Mouse (Mus musculus) megakaryocyte-erythroid progenitor cell, adult 5-6 weeks (primary cell): ENCODE measurements at regions not wholly inside any gene's neighbourhood (a gene's known extent, or its start where the extent isn't known, plus 50 kb on each side); places are given as distances from the start of the nearest gene placed in this dataset.
A peak's percentile ranks its signal among the peaks of the same experiment; 100 is the strongest.

Experiments used
- ATAC-seq: replicated peaks from 2 replicates; pipeline ENCODE4 v1.8.0; 2016; ENCODE audit warnings: mild to moderate bottlenecking, inconsistent platforms; ENCODE audit not compliant: severe bottlenecking, poor library complexity, low FRiP score, low TSS enrichment

GRCm38 (mm10) chr16:75487915-75488314 is 97.9 kb downstream of the Lipi start:
- ATAC-seq, result no peak

- no peak for ATAC-seq
These were observed 102.0 kb downstream of the Lipi start for GRCm38 (mm10) chr16:75483878-75484277.

GRCm38 (mm10) chr16:75465420-75465975 is 120.4 kb downstream of the Lipi start:
- no peak for ATAC-seq

GRCm38 (mm10) chr16:75462136-75462535 is 123.7 kb downstream of the Lipi start:
- no peak for ATAC-seq

GRCm38 (mm10) chr16:75446901-75447514 is 138.9 kb downstream of the Lipi start:
- ATAC-seq, result 0 out of 2 replicates have a peak, but pooled peaks have one; percentile 41

- ATAC-seq, result no peak
These were observed 146.6 kb downstream of the Lipi start for GRCm38 (mm10) chr16:75439296-75439695.

- no peak for ATAC-seq
These were observed 152.6 kb downstream of the Lipi start for GRCm38 (mm10) chr16:75433227-75433626.

- ATAC-seq, result no peak
These were observed 201.2 kb downstream of the Lipi start for GRCm38 (mm10) chr16:75384526-75385222.

- peak; percentile 73; the same call in 1 of the 2 replicates for ATAC-seq
These were observed 204.7 kb downstream of the Lipi start for GRCm38 (mm10) chr16:75381191-75381590.

GRCm38 (mm10) chr16:75369700-75370099 is 216.2 kb downstream of the Lipi start:
- ATAC-seq, result no peak

GRCm38 (mm10) chr16:75366727-75367126 is 219.1 kb downstream of the Lipi start:
- ATAC-seq, result no peak

- ATAC-seq, result no peak
These were observed 220.4 kb downstream of the Lipi start for GRCm38 (mm10) chr16:75365361-75365994.

GRCm38 (mm10) chr16:75362095-75362494 is 223.8 kb downstream of the Lipi start:
- peak; percentile 93 for ATAC-seq

GRCm38 (mm10) chr16:75360791-75361190 is 225.1 kb downstream of the Lipi start:
- ATAC-seq, result 0 out of 2 replicates have a peak, but pooled peaks have one; percentile 23

GRCm38 (mm10) chr16:75353394-75353793 is 232.5 kb downstream of the Lipi start:
- ATAC-seq, result peak; percentile 87

GRCm38 (mm10) chr16:75344201-75344927 is 241.5 kb downstream of the Lipi start:
- peak; percentile 46; the same call in 1 of the 2 replicates for ATAC-seq

- peak; percentile 97 for ATAC-seq
These were observed 242.6 kb downstream of the Lipi start for GRCm38 (mm10) chr16:75343028-75343901.

- ATAC-seq, result peak; percentile 51; the same call in 1 of the 2 replicates
These were observed 251.6 kb downstream of the Lipi start for GRCm38 (mm10) chr16:75334228-75334627.

- ATAC-seq, result peak; percentile 79; the same call in 1 of the 2 replicates
These were observed 252.1 kb downstream of the Lipi start for GRCm38 (mm10) chr16:75333750-75334149.
